17 mouse cellular contexts compared by ENCODE assay signal in genomic region chr12:75091921-75092320, GRCm38 (mm10).
"Had no signal": no experiment of that assay in that cellular context is flagged by ENCODE, and none has a peak within 500 bp of the region (broad histone marks: within the 10 kb centered on the region; RNA-seq: fewer than 3 reads in every experiment).

No protein-coding gene starts in this region.

- H3K4me2 ChIP-seq: lung, embryonic 14.5 days; midbrain, embryonic 15.5 days; neural tube, embryonic 13.5 days; neural tube, embryonic 15.5 days had no signal

- H3K4me1 ChIP-seq: midbrain, embryonic 10.5 days; midbrain, embryonic 15.5 days; neural tube, embryonic 13.5 days; neural tube, embryonic 15.5 days had no signal

- H3K27me3 ChIP-seq: midbrain, embryonic 15.5 days; neural tube, embryonic 13.5 days; neural tube, embryonic 15.5 days had no signal

- ATAC-seq: midbrain, embryonic 15.5 days had no signal

- H3K4me3 ChIP-seq: midbrain, embryonic 10.5 days; midbrain, embryonic 15.5 days; myocyte; neural tube, embryonic 13.5 days; neural tube, embryonic 15.5 days had no signal

- H3K36me3 ChIP-seq: midbrain, embryonic 10.5 days; midbrain, embryonic 15.5 days; neural tube, embryonic 13.5 days; neural tube, embryonic 15.5 days had no signal

- DNase-seq: lung, adult 18-20 months; lung, embryonic 14.5 days; lung, postnatal 10 days; lung, postnatal 4 days; retina, postnatal 1 day; right cerebral cortex, adult 18-20 months; right cerebral cortex, postnatal 25 days; right cerebral cortex, postnatal 4 days; spleen, adult 18-20 months; thymus, adult 18-20 months; thymus, postnatal 14 days; thymus, postnatal 36 days had no signal

- H3K9ac ChIP-seq: lung, embryonic 14.5 days; midbrain, embryonic 15.5 days; neural tube, embryonic 13.5 days; neural tube, embryonic 15.5 days had no signal

- H3K9me3 ChIP-seq: midbrain, embryonic 10.5 days; midbrain, embryonic 15.5 days; neural tube, embryonic 13.5 days; neural tube, embryonic 15.5 days had no signal

- H3K27ac ChIP-seq: midbrain, embryonic 10.5 days; midbrain, embryonic 15.5 days; neural tube, embryonic 13.5 days; neural tube, embryonic 15.5 days had no signal
